Mouse (Mus musculus) small intestine, adult 2 months (tissue): ENCODE results near the gene Ano8. TPM values are rescaled to one million over a fixed set of nuclear protein-coding genes. Genes with fewer than 3 reads are reported as not detected.

Source experiments
- H3K27ac ChIP-seq: fragments of 200-500 bp; 2 replicates; pipeline ENCODE4 v1.5.1; 2012; ENCODE audit warnings: low read depth, low read length, control low read depth, inconsistent platforms; ENCODE audit not compliant: insufficient read depth
- H3K27me3 ChIP-seq: fragments of 200-500 bp; 2 replicates; pipeline ENCODE4 v1.6.1; 2012; ENCODE audit warnings: mild to moderate bottlenecking, moderate library complexity, low read length, inconsistent platforms; ENCODE audit not compliant: control insufficient read depth, insufficient read depth
- H3K36me3 ChIP-seq: fragments of 200-500 bp; 2 replicates; pipeline ENCODE4 v1.6.1; 2012; ENCODE audit warnings: mild to moderate bottlenecking, low read length, control low read depth, inconsistent platforms; ENCODE audit not compliant: control insufficient read depth, insufficient read depth
- H3K4me1 ChIP-seq: fragments of 200-500 bp; 2 replicates; pipeline ENCODE4 v1.6.1; 2012; ENCODE audit warnings: low read length, inconsistent platforms, mixed read lengths; ENCODE audit not compliant: control insufficient read depth, insufficient read depth, insufficient read length
- H3K4me3 ChIP-seq: fragments of 200-500 bp; 2 replicates; pipeline ENCODE4 v1.5.1; 2012; ENCODE audit warnings: low read depth, mild to moderate bottlenecking, control low read depth, inconsistent platforms, low read length, moderate library complexity
- CTCF ChIP-seq: fragments of 200-500 bp; IDR thresholded peaks from 2 replicates; pipeline ENCODE4 v1.5.1; 2012; ENCODE audit warnings: low read depth, mild to moderate bottlenecking, control low read depth, inconsistent platforms, low read length, moderate library complexity, mixed read lengths; ENCODE audit not compliant: insufficient replicate concordance, insufficient read length; ENCODE audit errors: extremely low read depth
- POLR2A ChIP-seq: fragments of 200-500 bp; IDR thresholded peaks from 2 replicates; pipeline ENCODE4 v1.6.1; 2012; ENCODE audit warnings: low read depth, mild to moderate bottlenecking, control low read depth, inconsistent platforms, low read length, moderate library complexity
- WGBS: fragments of 180-500 bp; shearing (Covaris S2); methylation state at CpG from one replicate; pipeline ENCODE4 v1.1.7; 2018; 5-methylcytosine and 5-hydroxymethylcytosine counted together
- polyA plus RNA-seq: library from polyadenylated mRNA; depleted of rRNA; stranded (reverse); fragments of >200 nt; gene quantifications from 2 replicates; pipeline ENCODE4 v1.2.3, GENCODE M21; 2012

The Ano8 gene
- polyA plus RNA-seq, 1 experiment = 19.8 TPM

GRCm38 (mm10) chr8:71497881-71498501 is 12.2 kb upstream of the Ano8 start:
- Histone ChIP-seq H3K4me1 (no peaks in the 10 kb centered on the region; the same call in 1 of the 2 replicates), H3K27me3 (no peaks in the 10 kb centered on the region), H3K36me3 (peaks cover 9% of the 10 kb centered on the region; the same call in 1 of the 2 replicates), H3K4me3 (no peak overlapping the region), H3K27ac (no peak overlapping the region)
- TF ChIP-seq CTCF (no peak), POLR2A (no peak)
- 33% methylated on average over 15 of the region's 15 CpGs for WGBS

GRCm38 (mm10) chr8:71497077-71497645 is 11.4 kb upstream of the Ano8 start:
- no peak for TF ChIP-seq POLR2A
- no peak for TF ChIP-seq CTCF
- Histone ChIP-seq H3K4me1 (no peaks in the 10 kb centered on the region; the same call in 1 of the 2 replicates), H3K4me3 (no peak overlapping the region), H3K36me3 (peaks cover 12% of the 10 kb centered on the region; the same call in 1 of the 2 replicates), H3K27ac (no peak overlapping the region), H3K27me3 (no peaks in the 10 kb centered on the region)
- 84% methylated on average over 1 of the region's 1 CpGs for WGBS

GRCm38 (mm10) chr8:71496481-71496880 is 10.7 kb upstream of the Ano8 start:
- no peaks in the 10 kb centered on the region for H3K27me3 ChIP-seq
- H3K27ac ChIP-seq = peak overlapping the region; percentile 33; the same call in 1 of the 2 replicates
- peaks cover 12% of the 10 kb centered on the region; the same call in 1 of the 2 replicates for H3K36me3 ChIP-seq
- TF ChIP-seq CTCF (no peak), POLR2A (no peak)
- 58% methylated on average over 11 of the region's 11 CpGs for WGBS
- H3K4me3 ChIP-seq = no peak overlapping the region
- peaks cover 2% of the 10 kb centered on the region for H3K4me1 ChIP-seq

GRCm38 (mm10) chr8:71495811-71496210 is 10.0 kb upstream of the Ano8 start:
- Histone ChIP-seq H3K36me3 (peaks cover 15% of the 10 kb centered on the region; the same call in 1 of the 2 replicates), H3K4me1 (peaks cover 7% of the 10 kb centered on the region)
- TF ChIP-seq POLR2A (no peak), CTCF (no peak)

GRCm38 (mm10) chr8:71495039-71495438 is 9.3 kb upstream of the Ano8 start:
- Histone ChIP-seq H3K4me3 (no peak overlapping the region), H3K36me3 (peaks cover 16% of the 10 kb centered on the region; the same call in 1 of the 2 replicates), H3K4me1 (peaks cover 7% of the 10 kb centered on the region), H3K27ac (0 out of 2 replicates have a peak overlapping the region, but pooled peaks have one; percentile 50), H3K27me3 (no peaks in the 10 kb centered on the region)
- 26% methylated on average over 16 of the region's 16 CpGs for whole genome bisulfite sequencing
- TF ChIP-seq POLR2A (no peak), CTCF (peak; percentile 73)

More at GRCm38 (mm10) chr8:71495811-71496210, 10.0 kb upstream of the Ano8 start:
- 79% methylated on average over 5 of the region's 5 CpGs for WGBS
- Histone ChIP-seq H3K27me3 (no peaks in the 10 kb centered on the region), H3K4me3 (no peak overlapping the region), H3K27ac (peak overlapping the region; percentile 25; the same call in 1 of the 2 replicates)

GRCm38 (mm10) chr8:71488454-71488853 is 2.7 kb upstream of the Ano8 start:
- Histone ChIP-seq H3K4me1 (peaks cover 15% of the 10 kb centered on the region), H3K27me3 (no peaks in the 10 kb centered on the region), H3K4me3 (peak overlapping the region; percentile 88), H3K36me3 (peaks cover 9% of the 10 kb centered on the region; the same call in 1 of the 2 replicates), H3K27ac (peak overlapping the region; percentile 79)
- no peak for TF ChIP-seq CTCF
- peak; percentile 38; the same call in 1 of the 2 replicates for TF ChIP-seq POLR2A
- WGBS = 0% methylated on average over 22 of the region's 22 CpGs

GRCm38 (mm10) chr8:71487691-71488445 is 2.1 kb upstream of the Ano8 start, which contains the start of gene Gtpbp3:
Gene Gtpbp3, plus strand, starts transcription at chr8:71488103.
- Histone ChIP-seq H3K27me3 (no peaks in the 10 kb centered on the region), H3K36me3 (peaks cover 7% of the 10 kb centered on the region; the same call in 1 of the 2 replicates), H3K4me3 (peak within 1 kb of the TSS; percentile 88), H3K27ac (peak within 1 kb of the TSS; percentile 79), H3K4me1 (peaks cover 15% of the 10 kb centered on the region)
- peak; percentile 19; the same call in 1 of the 2 replicates for TF ChIP-seq POLR2A
- TF ChIP-seq CTCF = no peak
- WGBS = 1% methylated on average over 33 of the region's 33 CpGs
